Comparison of ENCODE assay signal across 20 mouse cellular contexts in the genomic region with DNA sequence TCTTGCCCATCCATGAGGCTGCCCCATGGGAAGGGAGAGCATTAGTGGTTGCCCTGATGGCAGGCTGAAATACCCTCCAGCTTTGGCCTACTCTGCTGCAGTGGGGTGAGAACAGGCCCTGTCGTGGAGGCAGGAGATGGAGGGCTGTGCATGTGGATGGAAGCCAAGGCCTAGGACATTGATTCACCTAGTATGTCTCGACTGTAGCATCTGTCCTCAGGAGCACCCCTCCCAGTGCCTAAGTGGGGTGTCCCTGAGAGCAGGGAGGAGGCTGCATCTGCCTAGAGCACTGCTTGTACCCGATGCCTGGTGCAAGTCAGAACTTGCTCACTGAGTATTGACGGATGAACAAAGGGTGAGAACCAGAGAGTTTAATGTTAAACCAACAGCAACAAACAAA. TPM values are rescaled to one million over a fixed set of nuclear protein-coding genes. Genes with fewer than 3 reads are reported as not detected.
A peak's percentile ranks its signal among the peaks of the same experiment; 100 is the strongest.
DNase-seq lines count a peak whose midpoint lies in the region; ATAC-seq and TF ChIP-seq lines count a peak whose summit lies in the region.
"Had no signal": no experiment of that assay in that cellular context is flagged by ENCODE, and none has a peak within 500 bp of the region (broad histone marks: within the 10 kb centered on the region; RNA-seq: fewer than 3 reads in every experiment).

No protein-coding gene starts in this region.

- ATAC-seq in forebrain, embryonic 13.5 days, result no peak
- ATAC-seq in forebrain, embryonic 12.5 days (ENCODE audit: low FRiP score), result no peak
- ATAC-seq in midbrain, embryonic 11.5 days (ENCODE audit: low FRiP score), result no peak
- no peak for ATAC-seq in hindbrain, embryonic 13.5 days (ENCODE audit: low FRiP score)
- ATAC-seq in neural tube, embryonic 14.5 days (ENCODE audit: low read depth), result no peak
- ATAC-seq: forebrain, postnatal 0 days; Patski had no signal

- H3K27ac ChIP-seq in forebrain, embryonic 13.5 days, result no peak overlapping the region
- no peak overlapping the region for H3K27ac ChIP-seq in forebrain, embryonic 12.5 days
- 0 out of 2 replicates have a peak overlapping the region, but pooled peaks have one; percentile 28 for H3K27ac ChIP-seq in midbrain, embryonic 10.5 days (replicated peaks)
- no peak overlapping the region for H3K27ac ChIP-seq in midbrain, embryonic 11.5 days (ENCODE audit: low read depth, low read length)
- peak overlapping the region; percentile 77 for H3K27ac ChIP-seq in hindbrain, embryonic 13.5 days
- H3K27ac ChIP-seq in neural tube, embryonic 14.5 days (ENCODE audit: low read depth, low read length), result 0 out of 2 replicates have a peak overlapping the region, but pooled peaks have one; percentile 34
- no peak overlapping the region for H3K27ac ChIP-seq in kidney, adult 2 months (ENCODE audit: insufficient read depth, low read depth, low read length)
- H3K27ac ChIP-seq: left cerebral cortex, adult 2 months; liver, embryonic 15.5 days had no signal

- H3K9me3 ChIP-seq in forebrain, embryonic 13.5 days (replicated peaks), result no peaks in the 10 kb centered on the region
- no peaks in the 10 kb centered on the region for H3K9me3 ChIP-seq in forebrain, embryonic 12.5 days
- H3K9me3 ChIP-seq in midbrain, embryonic 10.5 days (replicated peaks), result no peaks in the 10 kb centered on the region
- no peaks in the 10 kb centered on the region for H3K9me3 ChIP-seq in midbrain, embryonic 11.5 days (ENCODE audit: control insufficient read depth, low read length)
- no peaks in the 10 kb centered on the region for H3K9me3 ChIP-seq in hindbrain, embryonic 13.5 days
- no peaks in the 10 kb centered on the region for H3K9me3 ChIP-seq in neural tube, embryonic 14.5 days (ENCODE audit: control insufficient read depth, low read length)
- H3K9me3 ChIP-seq: limb, embryonic 13.5 days; liver, embryonic 15.5 days had no signal

- peaks cover 44% of the 10 kb centered on the region for H3K36me3 ChIP-seq in forebrain, embryonic 13.5 days (ENCODE audit: poor library complexity, severe bottlenecking)
- peaks cover 34% of the 10 kb centered on the region for H3K36me3 ChIP-seq in forebrain, embryonic 12.5 days (replicated peaks)
- H3K36me3 ChIP-seq in midbrain, embryonic 10.5 days, result peaks cover 55% of the 10 kb centered on the region
- H3K36me3 ChIP-seq in midbrain, embryonic 11.5 days (ENCODE audit: control insufficient read depth, insufficient read depth, low read length), result no peaks in the 10 kb centered on the region
- peaks cover 51% of the 10 kb centered on the region for H3K36me3 ChIP-seq in hindbrain, embryonic 13.5 days
- H3K36me3 ChIP-seq in neural tube, embryonic 14.5 days (ENCODE audit: control insufficient read depth, insufficient read depth, low read length), result peaks cover 19% of the 10 kb centered on the region
- no peaks in the 10 kb centered on the region for H3K36me3 ChIP-seq in kidney, adult 2 months (ENCODE audit: control insufficient read depth, insufficient read depth, low read length)

- no peak for TF ChIP-seq CTCF in kidney, adult 2 months (conservative IDR thresholded peaks at IDR 0.05; ENCODE audit: insufficient read depth, insufficient read length, low read depth, low read length)

- no peak for DNase-seq in midbrain, embryonic 10.5 days (ENCODE audit: low spot score)
- no peak for DNase-seq in midbrain, embryonic 11.5 days (ENCODE audit: low spot score, missing footprints)
- no peak for DNase-seq in kidney, adult 2 months
- DNase-seq in urinary bladder, postnatal 10 days (ENCODE audit: low spot score), result no peak
- DNase-seq: B cell, adult 2 months; cerebellum, adult 9-10 months; embryo, embryonic 11 days; forebrain, postnatal 0 days; gastrocnemius, postnatal 36 days; lung, postnatal 14 days; right cerebral cortex, postnatal 4 days had no signal

- 0 out of 2 replicates have a peak overlapping the region, but pooled peaks have one; percentile 0 for H3K9ac ChIP-seq in forebrain, embryonic 13.5 days
- H3K9ac ChIP-seq in forebrain, embryonic 12.5 days, result no peak overlapping the region
- no peak overlapping the region for H3K9ac ChIP-seq in midbrain, embryonic 11.5 days (ENCODE audit: low read length)
- H3K9ac ChIP-seq in hindbrain, embryonic 13.5 days, result peak overlapping the region; percentile 51; the same call in 1 of the 2 replicates
- H3K9ac ChIP-seq in neural tube, embryonic 14.5 days (replicated peaks; ENCODE audit: low read depth, low read length), result no peak overlapping the region
- H3K9ac ChIP-seq: forebrain, postnatal 0 days; limb, embryonic 13.5 days; liver, embryonic 15.5 days had no signal

- no peaks in the 10 kb centered on the region for H3K27me3 ChIP-seq in forebrain, embryonic 13.5 days
- no peaks in the 10 kb centered on the region for H3K27me3 ChIP-seq in forebrain, embryonic 12.5 days
- H3K27me3 ChIP-seq in midbrain, embryonic 10.5 days (ENCODE audit: low read depth, poor library complexity, severe bottlenecking), result no peaks in the 10 kb centered on the region
- no peaks in the 10 kb centered on the region for H3K27me3 ChIP-seq in midbrain, embryonic 11.5 days (ENCODE audit: control insufficient read depth, insufficient read depth, low read length)
- no peaks in the 10 kb centered on the region for H3K27me3 ChIP-seq in hindbrain, embryonic 13.5 days
- H3K27me3 ChIP-seq in neural tube, embryonic 14.5 days (ENCODE audit: control insufficient read depth, insufficient read depth, low read length), result no peaks in the 10 kb centered on the region
- no peaks in the 10 kb centered on the region for H3K27me3 ChIP-seq in kidney, adult 2 months (replicated peaks; ENCODE audit: control insufficient read depth, insufficient read depth, low read length)
- H3K27me3 ChIP-seq: limb, embryonic 13.5 days; liver, embryonic 15.5 days; Patski had no signal

- H3K4me1 ChIP-seq in forebrain, embryonic 13.5 days, result peaks cover 5% of the 10 kb centered on the region; the same call in 1 of the 2 replicates
- peaks cover 17% of the 10 kb centered on the region; the same call in 1 of the 2 replicates for H3K4me1 ChIP-seq in forebrain, embryonic 12.5 days
- peaks cover 53% of the 10 kb centered on the region for H3K4me1 ChIP-seq in midbrain, embryonic 10.5 days
- H3K4me1 ChIP-seq in midbrain, embryonic 11.5 days (ENCODE audit: control insufficient read depth, insufficient read depth, low read length), result peaks cover 11% of the 10 kb centered on the region
- H3K4me1 ChIP-seq in hindbrain, embryonic 13.5 days (replicated peaks), result peaks cover 64% of the 10 kb centered on the region
- peaks cover 15% of the 10 kb centered on the region; the same call in 1 of the 2 replicates for H3K4me1 ChIP-seq in neural tube, embryonic 14.5 days (ENCODE audit: control insufficient read depth, insufficient read depth, low read length)
- H3K4me1 ChIP-seq in kidney, adult 2 months (ENCODE audit: control insufficient read depth, insufficient read depth, low read length), result no peaks in the 10 kb centered on the region

- 76% methylated on average over 4 of the region's 4 CpGs for WGBS in forebrain, embryonic 13.5 days
- 86% methylated on average over 4 of the region's 4 CpGs for WGBS in forebrain, embryonic 12.5 days
- 92% methylated on average over 4 of the region's 4 CpGs for WGBS in midbrain, embryonic 10.5 days
- WGBS in midbrain, embryonic 11.5 days, result 90% methylated on average over 4 of the region's 4 CpGs
- 73% methylated on average over 4 of the region's 4 CpGs for WGBS in hindbrain, embryonic 13.5 days
- 72% methylated on average over 4 of the region's 4 CpGs for WGBS in neural tube, embryonic 14.5 days
- whole genome bisulfite sequencing in kidney, adult 2 months, result 38% methylated on average over 4 of the region's 4 CpGs

- no peak for TF ChIP-seq POLR2A in kidney, adult 2 months (IDR thresholded peaks at IDR 0.05; ENCODE audit: low read depth, low read length)

- H3K4me3 ChIP-seq in forebrain, embryonic 13.5 days, result no peak overlapping the region
- H3K4me3 ChIP-seq in forebrain, embryonic 12.5 days (replicated peaks), result no peak overlapping the region
- no peak overlapping the region for H3K4me3 ChIP-seq in midbrain, embryonic 10.5 days
- no peak overlapping the region for H3K4me3 ChIP-seq in midbrain, embryonic 11.5 days (ENCODE audit: low read depth, low read length)
- no peak overlapping the region for H3K4me3 ChIP-seq in hindbrain, embryonic 13.5 days
- no peak overlapping the region for H3K4me3 ChIP-seq in neural tube, embryonic 14.5 days (ENCODE audit: low read depth, low read length)
- no peak overlapping the region for H3K4me3 ChIP-seq in kidney, adult 2 months (ENCODE audit: insufficient read depth, low read depth, low read length)
- H3K4me3 ChIP-seq: erythroblast, embryonic 14.5 days; left cerebral cortex, adult 2 months; limb, embryonic 13.5 days; liver, embryonic 15.5 days had no signal

- no peak overlapping the region for H3K4me2 ChIP-seq in forebrain, embryonic 13.5 days
- H3K4me2 ChIP-seq in forebrain, embryonic 12.5 days, result no peak overlapping the region
- no peak overlapping the region for H3K4me2 ChIP-seq in midbrain, embryonic 11.5 days
- H3K4me2 ChIP-seq in hindbrain, embryonic 13.5 days, result no peak overlapping the region
- no peak overlapping the region for H3K4me2 ChIP-seq in neural tube, embryonic 14.5 days (ENCODE audit: low read depth, low read length)
- H3K4me2 ChIP-seq: limb, embryonic 13.5 days; liver, embryonic 15.5 days had no signal

RNA-seq across cellular contexts. Expression of a gene that starts 39.4 kb away (rescaled TPM):
- 72.7 and 77.6 TPM in 2 replicates for polyA plus RNA-seq in forebrain, embryonic 13.5 days (2015; fragmentation: Nextera tagmentation; extraction: Ambion mirVana)
- 65.3 and 70.0 TPM in 2 replicates for polyA plus RNA-seq in forebrain, embryonic 12.5 days (2016; fragmentation: Nextera tagmentation; extraction: Ambion mirVana)
- polyA plus RNA-seq in midbrain, embryonic 10.5 days (2016; fragmentation: Nextera tagmentation; extraction: Ambion mirVana), result 48.6 and 66.5 TPM in 2 replicates
- 64.3 and 67.4 TPM in 2 replicates for polyA plus RNA-seq in midbrain, embryonic 11.5 days (2014; fragmentation: Nextera tagmentation; extraction: Ambion mirVana)
- 144 and 150 TPM in 2 replicates for polyA plus RNA-seq in hindbrain, embryonic 13.5 days (2015; fragmentation: Nextera tagmentation; extraction: Ambion mirVana)
- polyA plus RNA-seq in neural tube, embryonic 14.5 days (2014; fragmentation: Nextera tagmentation; extraction: Ambion mirVana), result 201 and 209 TPM in 2 replicates
- polyA plus RNA-seq in kidney, adult 2 months (2012; rRNA removed), result 3.5 and 3.9 TPM in 2 replicates
- polyA plus RNA-seq: erythroblast, embryonic 14.5 days had no signal

RNA-seq across cellular contexts. Expression of a gene that starts 54.1 kb away (rescaled TPM):
- 28.6 and 34.3 TPM in 2 replicates for polyA plus RNA-seq in forebrain, embryonic 13.5 days (2015; fragmentation: Nextera tagmentation; extraction: Ambion mirVana)
- polyA plus RNA-seq in forebrain, embryonic 12.5 days (2016; fragmentation: Nextera tagmentation; extraction: Ambion mirVana), result 38.8 and 41.4 TPM in 2 replicates
- polyA plus RNA-seq in midbrain, embryonic 10.5 days (2016; fragmentation: Nextera tagmentation; extraction: Ambion mirVana), result 33.8 and 39.0 TPM in 2 replicates
- polyA plus RNA-seq in midbrain, embryonic 11.5 days (2014; fragmentation: Nextera tagmentation; extraction: Ambion mirVana), result 26.5 and 27.8 TPM in 2 replicates
- 38.1 and 38.2 TPM in 2 replicates for polyA plus RNA-seq in hindbrain, embryonic 13.5 days (2015; fragmentation: Nextera tagmentation; extraction: Ambion mirVana)
- 24.2 and 27.8 TPM in 2 replicates for polyA plus RNA-seq in neural tube, embryonic 14.5 days (2014; fragmentation: Nextera tagmentation; extraction: Ambion mirVana)
- 22.2 and 22.8 TPM in 2 replicates for polyA plus RNA-seq in kidney, adult 2 months (2012; rRNA removed)

Comparison
In these comparisons a context has a peak if more than half of its experiments do, and no peak if none do; other contexts are left out.
1. H3K27ac ChIP-seq: peak in midbrain, embryonic 10.5 days (single experiment), hindbrain, embryonic 13.5 days (single experiment) and neural tube, embryonic 14.5 days (single experiment); none in forebrain, embryonic 13.5 days (single experiment), forebrain, embryonic 12.5 days (single experiment), midbrain, embryonic 11.5 days (single experiment) and kidney, adult 2 months (single experiment).
2. H3K9ac ChIP-seq: peak in forebrain, embryonic 13.5 days (single experiment) and hindbrain, embryonic 13.5 days (single experiment); none in forebrain, embryonic 12.5 days (single experiment), midbrain, embryonic 11.5 days (single experiment) and neural tube, embryonic 14.5 days (single experiment).
3. RNA of a gene that starts 39.4 kb away (polyA plus RNA-seq): 201 to 209 TPM in neural tube, embryonic 14.5 days, 144 to 150 TPM in hindbrain, embryonic 13.5 days, 72.7 to 77.6 TPM in forebrain, embryonic 13.5 days, 65.3 to 70.0 TPM in forebrain, embryonic 12.5 days, 64.3 to 67.4 TPM in midbrain, embryonic 11.5 days and 48.6 to 66.5 TPM in midbrain, embryonic 10.5 days; 3.5 to 3.9 TPM in kidney, adult 2 months; every median in the first group is over 10 times any median in the second.